Mouse (Mus musculus) spleen, adult 2 months (tissue): ENCODE measurements around the gene Pik3cd.

ENCODE experiments used
- CTCF ChIP-seq: fragments of 200-500 bp; IDR thresholded peaks from 2 replicates; pipeline ENCODE4 v1.5.1; 2011; ENCODE audit warnings: mild to moderate bottlenecking, inconsistent platforms; ENCODE audit not compliant: insufficient read depth, insufficient read length, insufficient replicate concordance; ENCODE audit errors: extremely low read depth
- POLR2A ChIP-seq: fragments of 200-500 bp; IDR thresholded peaks from 2 replicates; pipeline ENCODE4 v1.6.1; 2011; ENCODE audit warnings: low read depth, low read length, inconsistent platforms

- no peak for TF ChIP-seq POLR2A
- no peak for TF ChIP-seq CTCF
These were observed 68.2 kb downstream of the Pik3cd start for GRCm38 (mm10) chr4:149634157-149634556.
